Mouse (Mus musculus): ENCODE data around the gene Zscan2. TPM values are rescaled to one million over a fixed set of nuclear protein-coding genes. Genes with fewer than 3 reads are reported as not detected.

The Zscan2 gene
- total RNA-seq, 1 experiment from 2014 or later: 24.0 TPM

DNA sequence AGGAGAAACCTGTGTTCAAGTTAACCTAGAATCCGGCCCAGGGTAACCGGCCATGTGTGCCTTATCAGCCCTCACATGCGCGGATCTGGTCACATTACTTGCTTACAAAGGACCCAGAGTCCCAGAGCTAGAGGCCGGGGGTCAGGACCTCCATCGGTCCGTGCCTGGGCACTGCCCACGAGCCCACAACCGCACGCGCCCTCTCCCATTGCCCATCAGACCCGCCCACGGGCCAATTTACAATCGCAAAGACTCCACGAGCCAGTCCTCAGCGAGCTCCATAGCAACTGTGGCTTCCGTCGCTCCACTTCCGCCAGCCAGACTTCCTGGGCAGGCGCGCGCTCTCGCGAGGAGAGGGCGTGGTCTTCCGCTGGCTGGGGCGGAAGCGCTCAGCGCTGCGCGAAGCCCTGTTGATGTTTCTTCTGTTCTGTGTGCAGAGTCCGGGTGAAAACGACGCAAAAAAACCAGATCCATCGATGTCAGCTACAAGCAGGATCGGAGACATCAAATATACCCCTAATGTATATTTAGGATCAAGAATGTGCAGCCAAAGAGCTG, 40.3 kb downstream of the Zscan2 start, which contains the start of gene Wdr73:
Gene Wdr73, minus strand, starts transcription at position 326 of the 558 bp plus-strand sequence.
- ATAC-seq (replicated peaks in 1 of 2; ENCODE audit: insufficient read depth in 1 of 2, low FRiP score in 2 of 2, low TSS enrichment in 1 of 2, low read depth in 1 of 2, poor library complexity in 2 of 2, severe bottlenecking in 2 of 2): peak; percentile 95 to 96

DNA sequence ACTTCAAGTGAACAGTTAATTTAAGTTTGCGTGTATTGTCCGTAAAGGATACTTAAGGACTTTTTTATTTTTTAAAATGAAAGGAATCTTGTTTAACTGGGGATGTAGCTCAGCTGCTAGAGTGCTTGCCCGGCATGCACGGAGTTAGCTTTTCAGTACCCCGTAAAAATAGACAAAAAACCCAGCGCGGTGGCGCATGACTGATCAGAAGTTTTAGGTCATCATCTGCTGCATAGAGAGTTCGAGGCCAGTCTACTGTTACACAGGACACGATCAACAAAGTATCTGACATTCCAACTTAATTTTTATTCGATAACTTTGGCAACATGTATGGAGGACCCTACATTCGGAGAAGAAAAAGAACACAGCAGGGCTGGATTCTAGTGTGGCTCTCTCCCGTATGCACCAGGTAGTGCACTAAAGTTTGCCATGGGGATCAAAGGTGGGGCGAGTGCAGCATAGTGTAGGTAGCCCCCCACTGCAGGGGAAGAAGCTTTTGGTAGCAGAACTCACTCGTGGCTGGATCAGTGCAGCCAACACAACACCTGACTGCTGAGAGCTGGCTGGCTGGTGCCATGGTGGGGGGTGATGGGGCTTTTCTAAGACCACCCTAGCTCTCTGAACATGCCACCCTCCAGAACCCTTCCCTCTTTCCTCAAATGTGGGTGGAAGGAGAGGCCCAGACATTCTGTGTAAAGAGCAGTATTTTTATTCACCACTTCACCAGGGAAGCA, 41.0 kb downstream of the Zscan2 start:
- ATAC-seq (replicated peaks in 1 of 2; ENCODE audit: insufficient read depth in 1 of 2, low FRiP score in 2 of 2, low TSS enrichment in 1 of 2, low read depth in 1 of 2, poor library complexity in 2 of 2, severe bottlenecking in 2 of 2): no peak

DNA sequence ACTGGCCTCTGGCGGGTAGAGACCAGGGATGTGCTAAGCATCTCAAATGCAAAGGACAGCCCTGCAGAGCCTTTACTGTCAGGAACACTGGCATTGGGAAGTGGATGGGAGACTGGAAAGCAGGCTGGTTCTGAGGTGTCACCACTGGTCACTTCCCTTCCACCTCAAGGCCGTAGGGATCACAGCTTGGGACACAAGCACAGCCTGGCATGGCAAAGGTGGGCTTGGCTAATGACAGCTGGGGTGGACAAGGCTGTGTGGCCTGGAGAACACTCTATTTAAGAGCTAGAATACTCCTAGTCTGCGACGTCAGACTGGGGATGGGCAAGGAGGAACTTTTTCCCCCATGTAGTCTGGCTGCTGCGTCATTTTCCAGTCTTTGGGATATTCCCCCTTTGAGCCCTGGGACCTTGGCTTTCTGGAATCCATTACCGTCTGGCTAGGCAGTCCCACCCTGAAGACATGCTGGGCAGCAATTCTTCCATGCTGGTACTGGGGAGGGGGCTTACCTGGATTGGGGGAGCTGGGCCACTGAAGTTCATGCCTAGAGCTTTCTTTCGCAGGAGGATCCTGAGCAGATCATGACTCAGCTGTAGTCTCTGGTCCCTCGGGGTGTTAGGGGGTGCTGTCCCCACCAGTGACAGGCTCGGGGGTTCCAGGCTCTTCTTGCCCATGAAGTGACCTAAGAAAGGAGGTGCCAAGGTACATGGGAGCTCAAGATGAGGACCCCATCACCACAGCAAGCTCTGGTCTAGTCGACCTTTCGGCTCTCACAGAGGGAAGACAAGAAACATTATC, 43.1 kb downstream of the Zscan2 start:
- no peak for ATAC-seq (replicated peaks in 1 of 2; ENCODE audit: insufficient read depth in 1 of 2, low FRiP score in 2 of 2, low TSS enrichment in 1 of 2, low read depth in 1 of 2, poor library complexity in 2 of 2, severe bottlenecking in 2 of 2)

DNA sequence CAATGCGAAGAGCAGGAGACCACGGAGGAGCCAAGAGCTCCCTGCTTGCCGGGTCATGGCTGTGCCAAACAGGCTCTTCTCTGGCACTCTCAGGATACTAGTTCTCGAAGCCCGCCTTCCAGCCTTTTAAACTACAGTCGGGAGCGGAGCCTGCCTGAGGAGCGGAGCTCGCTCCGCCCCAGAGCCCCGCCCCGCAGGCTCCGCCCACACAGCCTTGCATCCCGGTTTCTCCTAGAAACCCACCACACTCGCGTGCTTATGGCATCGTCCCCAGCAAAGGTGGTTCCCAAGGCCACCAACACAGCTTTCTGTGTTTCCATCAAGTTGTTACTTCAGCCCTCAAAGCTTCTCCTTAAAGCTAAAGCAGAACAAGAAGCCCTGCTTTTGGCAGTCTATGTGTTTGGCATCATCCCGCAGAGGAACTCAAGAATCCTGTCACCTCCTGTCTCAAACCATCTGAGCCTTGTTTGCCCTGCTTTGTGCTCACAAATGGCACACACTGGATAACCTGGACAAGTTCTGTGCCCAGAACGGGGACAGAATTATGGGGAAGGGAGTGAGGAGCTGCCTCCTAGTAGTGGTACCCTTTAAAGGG, 44.3 kb downstream of the Zscan2 start, which contains the start of gene Nmb:
Gene Nmb, minus strand, starts transcription at position 156 of the 595 bp plus-strand sequence.
- ATAC-seq (replicated peaks in 1 of 2; ENCODE audit: insufficient read depth in 1 of 2, low FRiP score in 2 of 2, low TSS enrichment in 1 of 2, low read depth in 1 of 2, poor library complexity in 2 of 2, severe bottlenecking in 2 of 2): peak; percentile 23 to 46; a peak in 1 of 4 replicates

DNA sequence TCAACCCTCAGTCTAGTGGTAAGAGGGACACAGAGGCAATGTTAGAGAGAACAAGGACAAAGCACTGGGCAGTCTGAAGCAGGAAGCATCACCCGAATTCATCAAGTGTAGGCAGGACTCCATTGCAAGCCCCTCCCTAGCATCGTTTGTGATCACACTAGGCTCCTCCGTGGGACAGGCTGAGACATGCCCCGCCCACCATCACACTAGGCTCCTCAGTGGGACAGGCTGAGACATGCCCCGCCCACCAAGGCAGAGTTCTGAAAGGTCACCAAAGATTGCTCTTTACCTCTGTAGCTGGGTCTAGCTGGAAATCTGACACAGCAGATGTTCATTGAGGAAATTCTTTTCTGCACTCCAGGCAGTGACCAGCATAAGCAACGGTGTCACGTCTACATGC, 50.3 kb downstream of the Zscan2 start:
- ATAC-seq (replicated peaks in 1 of 2; ENCODE audit: insufficient read depth in 1 of 2, low FRiP score in 2 of 2, low TSS enrichment in 1 of 2, low read depth in 1 of 2, poor library complexity in 2 of 2, severe bottlenecking in 2 of 2): no peak

DNA sequence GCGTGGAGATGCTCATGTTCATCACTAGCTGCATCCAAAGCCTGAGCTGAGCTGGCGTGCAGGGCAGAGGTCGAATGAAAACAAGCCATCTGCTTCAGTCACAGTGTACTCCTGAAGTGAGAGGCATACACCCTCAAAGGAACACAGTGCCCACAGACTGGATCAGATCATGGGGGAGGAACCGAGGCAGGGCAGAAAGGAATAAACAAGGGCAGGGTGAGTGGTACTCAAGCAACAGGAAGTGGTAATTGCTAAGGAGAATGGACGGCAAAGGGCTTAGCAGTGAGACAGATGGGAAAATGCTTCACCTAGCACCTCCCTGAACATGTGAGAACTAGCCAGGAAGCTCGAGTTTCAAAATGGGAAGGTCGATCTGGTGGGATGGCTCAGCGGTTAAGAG, 51.8 kb downstream of the Zscan2 start:
- no peak for ATAC-seq (replicated peaks in 1 of 2; ENCODE audit: insufficient read depth in 1 of 2, low FRiP score in 2 of 2, low TSS enrichment in 1 of 2, low read depth in 1 of 2, poor library complexity in 2 of 2, severe bottlenecking in 2 of 2)

DNA sequence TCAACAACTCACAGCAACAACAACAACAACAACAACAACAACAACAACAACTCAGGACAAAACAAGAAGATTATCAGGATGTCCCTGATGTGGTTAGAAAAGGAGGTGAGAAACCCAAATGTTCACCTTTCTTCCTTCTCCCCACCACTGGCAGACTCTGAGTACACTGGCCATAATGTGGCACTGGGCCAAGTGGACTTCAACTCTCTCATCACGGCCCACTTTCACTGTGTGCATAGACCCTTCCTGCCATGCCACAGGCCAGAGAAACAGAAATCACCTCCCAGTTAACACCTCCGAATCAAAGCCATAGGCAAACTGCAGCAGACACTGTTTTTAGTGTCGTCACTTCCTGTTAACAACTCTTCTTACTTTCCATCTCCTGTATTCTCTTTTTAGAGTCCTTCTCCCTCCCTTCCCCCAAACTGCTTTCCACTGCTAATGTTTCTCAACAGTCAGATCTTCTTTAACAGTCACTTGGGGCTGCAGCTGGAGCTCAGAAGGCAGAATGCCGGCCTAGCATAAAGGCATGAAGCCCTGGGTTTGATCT, 57.3 kb downstream of the Zscan2 start:
- no peak for ATAC-seq (replicated peaks in 1 of 2; ENCODE audit: insufficient read depth in 1 of 2, low FRiP score in 2 of 2, low TSS enrichment in 1 of 2, low read depth in 1 of 2, poor library complexity in 2 of 2, severe bottlenecking in 2 of 2)

DNA sequence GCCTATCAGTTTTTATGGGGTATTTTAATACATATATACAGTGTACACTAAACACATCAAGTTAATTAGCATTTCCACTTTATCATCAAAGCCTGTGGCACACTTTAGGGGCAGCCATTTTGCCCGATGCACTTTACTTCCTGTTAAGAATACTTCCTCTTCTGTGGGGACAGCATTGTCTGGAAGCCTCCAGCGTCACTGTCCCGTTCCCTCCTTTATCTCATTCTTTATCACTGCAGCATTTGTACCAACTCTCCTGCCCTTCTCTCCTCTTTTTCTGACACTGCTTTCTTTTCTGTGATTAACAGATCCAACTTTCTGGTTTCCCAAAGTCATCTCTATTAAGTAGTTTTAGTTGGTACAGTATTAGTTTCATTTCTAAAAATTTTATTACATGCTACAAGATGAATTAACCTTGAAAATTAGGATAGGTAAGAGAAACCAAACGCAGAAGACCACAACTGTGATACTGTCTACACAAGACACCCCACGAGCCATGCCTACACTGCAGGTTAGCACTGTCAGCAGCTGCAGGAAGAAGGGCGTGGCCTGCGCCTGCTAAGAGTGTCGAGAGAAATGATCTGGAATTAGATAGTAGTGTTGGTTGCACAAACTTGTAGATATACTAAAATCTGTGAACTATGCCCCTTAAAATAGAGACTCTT, 58.4 kb downstream of the Zscan2 start:
- peak; percentile 56 to 64 for ATAC-seq (replicated peaks in 1 of 2; ENCODE audit: insufficient read depth in 1 of 2, low FRiP score in 2 of 2, low TSS enrichment in 1 of 2, low read depth in 1 of 2, poor library complexity in 2 of 2, severe bottlenecking in 2 of 2)

DNA sequence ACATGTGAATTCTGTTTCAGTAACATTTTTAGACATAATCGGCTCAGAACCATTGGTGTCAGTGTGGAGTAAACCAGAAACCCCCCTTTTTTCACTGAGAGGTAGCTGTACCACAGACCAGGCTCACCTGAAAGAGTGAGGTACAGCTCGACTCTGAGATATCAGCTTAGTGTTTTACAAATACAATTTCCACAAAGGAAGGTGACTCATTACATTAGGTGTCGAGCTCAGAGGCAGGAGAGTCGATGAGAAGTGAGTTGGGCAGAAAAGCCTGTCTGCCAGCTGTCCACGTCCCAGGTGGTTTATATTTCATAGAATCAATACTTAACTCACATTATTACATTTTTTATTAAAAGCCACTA, 58.9 kb downstream of the Zscan2 start:
- no peak for ATAC-seq (replicated peaks in 1 of 2; ENCODE audit: insufficient read depth in 1 of 2, low FRiP score in 2 of 2, low TSS enrichment in 1 of 2, low read depth in 1 of 2, poor library complexity in 2 of 2, severe bottlenecking in 2 of 2)

DNA sequence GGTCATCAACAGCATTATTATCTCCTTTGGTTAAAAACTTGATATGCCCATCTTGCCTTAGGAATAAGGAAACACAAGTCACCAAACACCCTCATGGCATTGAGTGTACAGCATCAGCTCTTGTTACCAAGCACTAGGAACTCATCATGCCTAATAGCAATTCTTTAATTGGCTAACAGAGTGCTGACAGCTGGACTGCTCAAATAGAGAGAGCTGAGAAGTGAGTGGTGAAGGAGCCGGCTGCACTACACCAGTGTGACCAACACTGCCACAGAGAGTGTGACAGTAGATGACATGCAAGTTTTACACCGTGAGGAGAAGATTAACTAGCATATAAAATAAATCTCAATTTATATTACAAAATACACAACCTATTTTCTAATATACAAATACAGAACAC, 62.4 kb downstream of the Zscan2 start:
- ATAC-seq (replicated peaks in 1 of 2; ENCODE audit: insufficient read depth in 1 of 2, low FRiP score in 2 of 2, low TSS enrichment in 1 of 2, low read depth in 1 of 2, poor library complexity in 2 of 2, severe bottlenecking in 2 of 2): no peak

Other genes starting within 250 kb of the Zscan2 start
- gene Crtc3, start 172.0 kb upstream of the Zscan2 start, total RNA-seq (2017): 10.6 and 15.1 TPM in 2 replicates
- 141 and 147 TPM in 2 replicates for gene Iqgap1, start 34.9 kb upstream of the Zscan2 start, total RNA-seq (2017)
- 20.4 and 35.8 TPM in 2 replicates for gene Wdr73, start 40.3 kb downstream of the Zscan2 start, total RNA-seq (2017)
- 1.6 TPM in 1 of 2 replicates, not detected in the other for gene Nmb, start 44.2 kb downstream of the Zscan2 start, total RNA-seq (2017)
- gene Sec11a, start 86.9 kb downstream of the Zscan2 start, total RNA-seq (2017): 310 and 424 TPM in 2 replicates
- 20.9 and 41.5 TPM in 2 replicates for gene Zfp592, start 132.8 kb downstream of the Zscan2 start, total RNA-seq (2017)
- 4.1 and 4.3 TPM in 2 replicates for gene Alpk3, start 196.7 kb downstream of the Zscan2 start, total RNA-seq (2017)